Mouse (Mus musculus) forebrain, embryonic 11.5 days (tissue): Measurements from ENCODE around the gene Mkrn2os. TPM values are rescaled to one million over a fixed set of nuclear protein-coding genes. Genes with fewer than 3 reads are reported as not detected.

Experiments used
- ATAC-seq: fragments of 200-750 bp; cut with Nextera tagmentation; replicated peaks from 2 replicates; pipeline ENCODE4 v1.8.0; 2017; ENCODE audit warnings: moderate TSS enrichment; ENCODE audit not compliant: low FRiP score
- DNase-seq: peaks from one replicate; pipeline ENCODE4 v3.0.0-alpha.2; 2017; ENCODE audit warnings: low spot score
- H3K27ac ChIP-seq: fragments of 300-500 bp; sonication (generic); 2 replicates; pipeline ENCODE4 v1.5.1; 2014; ENCODE audit warnings: low read depth, low read length
- H3K27me3 ChIP-seq: fragments of 300-500 bp; sonication (generic); 2 replicates; pipeline ENCODE4 v1.6.1; 2014; ENCODE audit warnings: mild to moderate bottlenecking, low read length, mixed read lengths; ENCODE audit not compliant: control insufficient read depth, insufficient read depth
- H3K36me3 ChIP-seq: fragments of 300-500 bp; sonication (generic); 2 replicates; pipeline ENCODE4 v1.6.1; 2014; ENCODE audit warnings: mild to moderate bottlenecking, low read length, moderate library complexity, mixed read lengths; ENCODE audit not compliant: control insufficient read depth, insufficient read depth
- H3K4me1 ChIP-seq: fragments of 300-500 bp; sonication (generic); replicated peaks from 2 replicates; pipeline ENCODE4 v1.6.1; 2014; ENCODE audit warnings: low read length, mixed read lengths; ENCODE audit not compliant: control insufficient read depth, insufficient read depth
- H3K4me2 ChIP-seq: fragments of 300-500 bp; sonication (generic); 2 replicates; pipeline ENCODE4 v1.6.1; 2014; ENCODE audit warnings: low read depth, mild to moderate bottlenecking, low read length, moderate library complexity, mixed read lengths; ENCODE audit not compliant: severe bottlenecking
- H3K4me3 ChIP-seq: fragments of 300-500 bp; sonication (generic); 2 replicates; pipeline ENCODE4 v1.5.1; 2014; ENCODE audit warnings: low read depth, low read length
- H3K9ac ChIP-seq: fragments of 300-500 bp; sonication (generic); 2 replicates; pipeline ENCODE4 v1.6.1; 2014; ENCODE audit warnings: low read length
- H3K9me3 ChIP-seq: fragments of 300-500 bp; sonication (generic); 2 replicates; pipeline ENCODE4 v1.6.1; 2016; ENCODE audit warnings: low read length, mixed read lengths; ENCODE audit not compliant: control insufficient read depth
- WGBS: fragments of 180-500 bp; shearing (Covaris S2); extraction: QIAGEN DNeasy Blood & Tissue Kit; methylation state at CpG from one replicate; pipeline ENCODE4 v1.1.7; 2014; 5-methylcytosine and 5-hydroxymethylcytosine counted together
- polyA plus RNA-seq: library from polyadenylated mRNA; unstranded; fragments of >200 nt; fragmentation: Nextera tagmentation; extraction: Ambion mirVana; gene quantifications from 2 replicates; pipeline ENCODE4 v1.2.1, GENCODE M21; 2014

The Mkrn2os gene
- polyA plus RNA-seq, 1 experiment from 2014 or later = 0.29 TPM

GRCm38 (mm10) chr6:115591692-115592359 lies 550 bp downstream of the Mkrn2os start:
- Histone ChIP-seq H3K4me2 (no peak overlapping the region), H3K9ac (no peak overlapping the region), H3K36me3 (no peaks in the 10 kb centered on the region), H3K27ac (no peak overlapping the region), H3K27me3 (no peaks in the 10 kb centered on the region), H3K4me1 (no peaks in the 10 kb centered on the region), H3K9me3 (no peaks in the 10 kb centered on the region), H3K4me3 (no peak overlapping the region)
- 87% methylated on average over 19 of the region's 19 CpGs for WGBS
- no peak for ATAC-seq
- DNase-seq = no peak

DNA sequence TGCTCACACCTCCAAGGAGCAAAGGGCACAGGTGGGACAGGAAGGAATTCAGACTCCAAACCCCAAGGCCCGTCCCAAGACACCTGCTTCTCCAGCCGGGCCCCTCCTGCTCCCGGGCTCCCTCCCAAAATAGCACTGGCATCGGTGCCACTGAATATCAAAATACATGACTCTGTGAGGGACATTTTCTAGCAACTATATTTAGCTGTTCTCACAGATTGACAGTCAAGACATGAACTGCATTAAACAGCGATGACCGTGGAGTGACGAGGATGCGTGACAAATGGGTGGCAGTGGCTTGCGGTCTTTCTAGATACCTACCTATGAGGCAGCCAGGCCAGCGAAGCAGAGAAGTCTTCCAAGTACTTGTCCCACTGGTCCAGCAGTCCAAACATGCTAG lies 6.1 kb downstream of the Mkrn2os start:
- no peak overlapping the region for H3K27ac ChIP-seq
- ATAC-seq = no peak
- H3K27me3 ChIP-seq = no peaks in the 10 kb centered on the region
- H3K36me3 ChIP-seq = no peaks in the 10 kb centered on the region
- no peaks in the 10 kb centered on the region for H3K9me3 ChIP-seq
- DNase-seq = no peak
- WGBS = 89% methylated on average over 10 of the region's 10 CpGs
- no peak overlapping the region for H3K9ac ChIP-seq
- no peaks in the 10 kb centered on the region for H3K4me1 ChIP-seq
- no peak overlapping the region for H3K4me2 ChIP-seq
- H3K4me3 ChIP-seq = no peak overlapping the region

GRCm38 (mm10) chr6:115584176-115584575 lies 8.2 kb downstream of the Mkrn2os start:
- Histone ChIP-seq H3K4me2 (no peak overlapping the region), H3K4me1 (no peaks in the 10 kb centered on the region), H3K9ac (no peak overlapping the region), H3K36me3 (no peaks in the 10 kb centered on the region), H3K27ac (no peak overlapping the region), H3K9me3 (no peaks in the 10 kb centered on the region), H3K27me3 (no peaks in the 10 kb centered on the region), H3K4me3 (no peak overlapping the region)
- WGBS = 83% methylated on average over 3 of the region's 3 CpGs
- ATAC-seq = no peak
- no peak for DNase-seq

DNA sequence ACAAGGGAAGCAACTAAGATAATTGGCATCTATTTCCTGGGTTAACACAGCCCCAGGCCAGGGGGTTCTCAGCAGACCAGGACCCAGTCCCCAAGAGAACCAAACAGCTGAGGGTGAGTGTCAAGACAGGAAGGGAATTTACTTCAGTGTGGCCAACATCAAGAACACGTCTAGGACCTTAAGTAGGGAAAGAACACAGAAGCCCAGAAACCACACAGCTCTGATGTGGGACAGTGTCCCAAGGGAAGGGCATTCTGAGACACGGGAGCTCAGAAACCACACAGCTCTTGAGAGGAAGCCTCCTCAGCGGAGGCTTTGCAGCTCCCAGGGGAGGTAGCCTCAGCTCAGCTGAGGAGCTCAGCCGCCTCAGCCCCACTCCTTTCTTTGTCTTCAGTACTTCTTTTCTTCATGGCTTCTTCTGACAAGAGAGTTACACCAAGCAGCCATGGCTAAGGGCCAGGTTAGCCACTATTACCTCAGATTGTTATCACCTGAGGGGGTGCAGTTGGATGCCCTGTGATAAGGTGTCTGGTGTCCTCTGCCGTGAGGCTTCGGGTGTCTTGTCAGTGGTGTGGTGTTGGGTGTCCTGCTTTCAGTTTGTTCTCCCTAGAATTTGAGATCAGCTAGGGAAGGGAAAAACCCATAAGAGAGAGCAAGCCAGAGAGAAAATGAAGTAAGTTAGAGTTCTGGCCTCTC lies 8.8 kb downstream of the Mkrn2os start:
- Histone ChIP-seq H3K4me3 (no peak overlapping the region), H3K27ac (no peak overlapping the region), H3K36me3 (no peaks in the 10 kb centered on the region), H3K27me3 (no peaks in the 10 kb centered on the region), H3K9me3 (no peaks in the 10 kb centered on the region), H3K9ac (no peak overlapping the region), H3K4me1 (no peaks in the 10 kb centered on the region), H3K4me2 (no peak overlapping the region)
- 82% methylated on average over 6 of the region's 6 CpGs for WGBS
- no peak for DNase-seq
- no peak for ATAC-seq

GRCm38 (mm10) chr6:115582328-115583115 lies 9.9 kb downstream of the Mkrn2os start:
- H3K27ac ChIP-seq = no peak overlapping the region
- ATAC-seq = no peak
- H3K9ac ChIP-seq = no peak overlapping the region
- DNase-seq = no peak
- WGBS = 75% methylated on average over 10 of the region's 10 CpGs
- no peaks in the 10 kb centered on the region for H3K36me3 ChIP-seq
- H3K4me1 ChIP-seq = no peaks in the 10 kb centered on the region
- no peak overlapping the region for H3K4me2 ChIP-seq
- H3K27me3 ChIP-seq = no peaks in the 10 kb centered on the region
- no peak overlapping the region for H3K4me3 ChIP-seq
- no peaks in the 10 kb centered on the region for H3K9me3 ChIP-seq

GRCm38 (mm10) chr6:115580810-115581209 lies 11.6 kb downstream of the Mkrn2os start:
- Histone ChIP-seq H3K4me1 (no peaks in the 10 kb centered on the region), H3K27ac (no peak overlapping the region), H3K9me3 (no peaks in the 10 kb centered on the region), H3K9ac (no peak overlapping the region), H3K36me3 (no peaks in the 10 kb centered on the region), H3K4me2 (no peak overlapping the region), H3K27me3 (no peaks in the 10 kb centered on the region), H3K4me3 (no peak overlapping the region)
- 90% methylated on average over 3 of the region's 3 CpGs for WGBS
- DNase-seq (no peak), ATAC-seq (no peak)

DNA sequence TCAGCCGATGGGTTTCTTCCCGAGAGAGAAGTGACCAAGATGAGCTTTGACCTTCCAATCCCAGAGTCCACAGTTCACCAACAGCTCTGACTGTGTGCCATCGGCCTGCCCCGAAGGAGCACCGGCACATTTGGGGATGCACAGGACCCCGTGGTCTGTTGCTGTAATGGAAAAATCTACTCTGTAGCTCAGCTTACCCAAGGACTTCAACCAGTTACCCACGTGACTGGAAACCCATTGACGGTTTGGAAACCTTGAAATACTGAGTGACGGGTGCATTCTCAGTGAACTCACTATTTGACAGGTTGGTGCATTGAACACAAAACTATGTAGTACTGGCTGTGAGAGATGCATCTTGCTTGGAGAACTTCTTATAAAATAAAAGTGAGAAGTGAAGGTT lies 14.4 kb downstream of the Mkrn2os start:
- Histone ChIP-seq H3K4me1 (no peaks in the 10 kb centered on the region), H3K4me3 (no peak overlapping the region), H3K27me3 (no peaks in the 10 kb centered on the region), H3K4me2 (no peak overlapping the region), H3K9me3 (no peaks in the 10 kb centered on the region), H3K27ac (no peak overlapping the region), H3K36me3 (no peaks in the 10 kb centered on the region), H3K9ac (no peak overlapping the region)
- WGBS = 91% methylated on average over 9 of the region's 9 CpGs
- ATAC-seq = no peak
- DNase-seq = no peak

- no peak overlapping the region for H3K9ac ChIP-seq
- WGBS = 87% methylated on average over 5 of the region's 5 CpGs
- H3K4me2 ChIP-seq = no peak overlapping the region
- no peak overlapping the region for H3K4me3 ChIP-seq
- DNase-seq = no peak
- no peaks in the 10 kb centered on the region for H3K4me1 ChIP-seq
- H3K27me3 ChIP-seq = no peaks in the 10 kb centered on the region
- H3K36me3 ChIP-seq = no peaks in the 10 kb centered on the region
- no peak for ATAC-seq
- no peaks in the 10 kb centered on the region for H3K9me3 ChIP-seq
- H3K27ac ChIP-seq = no peak overlapping the region
These were observed 15.0 kb downstream of the Mkrn2os start for GRCm38 (mm10) chr6:115577407-115577806.
